Mouse (Mus musculus) ES-E14 (cell line): ENCODE data around the gene Pcdh8.

Source experiments
- HCFC1 ChIP-seq: IDR thresholded peaks from 2 replicates; pipeline ENCODE4 v1.6.1; 2012; ENCODE audit warnings: low read length, inconsistent platforms, borderline replicate concordance; ENCODE audit not compliant: insufficient read depth
- MAFK ChIP-seq: IDR thresholded peaks from 2 replicates; pipeline ENCODE4 v1.6.1; 2014; ENCODE audit warnings: mild to moderate bottlenecking, low read depth, low read length, inconsistent platforms; ENCODE audit not compliant: insufficient read depth
- ZNF384 ChIP-seq: IDR thresholded peaks from 2 replicates; pipeline ENCODE4 v1.6.1; 2012; ENCODE audit warnings: low read depth, low read length, inconsistent platforms

GRCm38 (mm10) chr14:79733501-79733900 is 37.6 kb downstream of the Pcdh8 start:
- TF ChIP-seq MAFK (no peak), ZNF384 (no peak), HCFC1 (no peak)
